Mouse (Mus musculus): ENCODE data around the gene Maea. TPM values are rescaled to one million over a fixed set of nuclear protein-coding genes. Genes with fewer than 3 reads are reported as not detected.

Gene Maea
- 135 and 141 TPM in 2 replicates for polyA plus RNA-seq (2016; fragmentation: Nextera tagmentation; extraction: Ambion mirVana)

GRCm38 (mm10) chr5:33335273-33335976 lies at the start of gene Maea:
Gene Maea (plus strand): TSS chr5:33335509.
- Histone ChIP-seq H3K36me3 (peaks cover 20% of the 10 kb centered on the region), H3K9me3 (no peaks in the 10 kb centered on the region), H3K4me3 (replicated peaks) (peak within 1 kb of the TSS; percentile 99), H3K9ac (replicated peaks) (peak within 1 kb of the TSS; percentile 97), H3K4me1 (replicated peaks) (peaks cover 12% of the 10 kb centered on the region), H3K27me3 (no peaks in the 10 kb centered on the region), H3K4me2 (peak within 1 kb of the TSS; percentile 86), H3K27ac (peak within 1 kb of the TSS; percentile 88)
- under 1% methylated on average over 71 of the region's 71 CpGs for WGBS
- ATAC-seq (ENCODE audit: insufficient number of reproducible peaks, insufficient read depth, low FRiP score, low TSS enrichment, low read depth) = peak; percentile 100

GRCm38 (mm10) chr5:33293796-33294430 lies 41.4 kb upstream of the Maea start:
- Histone ChIP-seq H3K27me3 (no peaks in the 10 kb centered on the region), H3K9me3 (no peaks in the 10 kb centered on the region), H3K4me3 (replicated peaks) (no peak overlapping the region), H3K4me2 (no peak overlapping the region), H3K9ac (replicated peaks) (no peak overlapping the region), H3K27ac (no peak overlapping the region), H3K36me3 (no peaks in the 10 kb centered on the region), H3K4me1 (replicated peaks) (no peaks in the 10 kb centered on the region)
- no peak for ATAC-seq (ENCODE audit: insufficient number of reproducible peaks, insufficient read depth, low FRiP score, low TSS enrichment, low read depth)
- WGBS = 46% methylated on average over 16 of the region's 16 CpGs

- no peaks in the 10 kb centered on the region for H3K36me3 ChIP-seq
- no peaks in the 10 kb centered on the region for H3K27me3 ChIP-seq
- no peaks in the 10 kb centered on the region for H3K4me1 ChIP-seq (replicated peaks)
- 71% methylated on average over 6 of the region's 6 CpGs for WGBS
- no peaks in the 10 kb centered on the region for H3K9me3 ChIP-seq
- no peak overlapping the region for H3K27ac ChIP-seq
- ATAC-seq (ENCODE audit: insufficient number of reproducible peaks, insufficient read depth, low FRiP score, low TSS enrichment, low read depth) = no peak
- no peak overlapping the region for H3K4me3 ChIP-seq (replicated peaks)
- no peak overlapping the region for H3K4me2 ChIP-seq
- H3K9ac ChIP-seq (replicated peaks) = no peak overlapping the region
These were observed 38.1 kb upstream of the Maea start for GRCm38 (mm10) chr5:33297164-33297563.

- 83% methylated on average over 2 of the region's 2 CpGs for WGBS
- Histone ChIP-seq H3K27ac (no peak overlapping the region), H3K27me3 (no peaks in the 10 kb centered on the region), H3K4me3 (replicated peaks) (no peak overlapping the region), H3K9me3 (no peaks in the 10 kb centered on the region), H3K4me1 (replicated peaks) (no peaks in the 10 kb centered on the region), H3K36me3 (no peaks in the 10 kb centered on the region), H3K4me2 (no peak overlapping the region), H3K9ac (replicated peaks) (no peak overlapping the region)
- ATAC-seq (ENCODE audit: insufficient number of reproducible peaks, insufficient read depth, low FRiP score, low TSS enrichment, low read depth) = no peak
These were observed 33.5 kb upstream of the Maea start for GRCm38 (mm10) chr5:33301801-33302200.

GRCm38 (mm10) chr5:33310704-33311462 lies 24.4 kb upstream of the Maea start:
- Histone ChIP-seq H3K4me2 (no peak overlapping the region), H3K4me3 (replicated peaks) (no peak overlapping the region), H3K27ac (no peak overlapping the region), H3K36me3 (no peaks in the 10 kb centered on the region), H3K27me3 (no peaks in the 10 kb centered on the region), H3K4me1 (replicated peaks) (no peaks in the 10 kb centered on the region), H3K9me3 (no peaks in the 10 kb centered on the region), H3K9ac (replicated peaks) (no peak overlapping the region)
- no peak for ATAC-seq (ENCODE audit: insufficient number of reproducible peaks, insufficient read depth, low FRiP score, low TSS enrichment, low read depth)
- 78% methylated on average over 3 of the region's 3 CpGs for WGBS

- Histone ChIP-seq H3K4me2 (no peak overlapping the region), H3K4me3 (replicated peaks) (no peak overlapping the region), H3K36me3 (no peaks in the 10 kb centered on the region), H3K27ac (no peak overlapping the region), H3K27me3 (no peaks in the 10 kb centered on the region), H3K9me3 (no peaks in the 10 kb centered on the region), H3K4me1 (replicated peaks) (no peaks in the 10 kb centered on the region), H3K9ac (replicated peaks) (no peak overlapping the region)
- ATAC-seq (ENCODE audit: insufficient number of reproducible peaks, insufficient read depth, low FRiP score, low TSS enrichment, low read depth) = no peak
- 78% methylated on average over 7 of the region's 7 CpGs for WGBS
These were observed 23.1 kb upstream of the Maea start for GRCm38 (mm10) chr5:33312192-33312591.

- Histone ChIP-seq H3K27me3 (no peaks in the 10 kb centered on the region), H3K4me2 (no peak overlapping the region), H3K27ac (no peak overlapping the region), H3K9ac (replicated peaks) (no peak overlapping the region), H3K36me3 (no peaks in the 10 kb centered on the region), H3K4me3 (replicated peaks) (no peak overlapping the region), H3K9me3 (0 out of 2 replicates have a peak, but pooled peaks cover 5% of the 10 kb centered on the region), H3K4me1 (replicated peaks) (no peaks in the 10 kb centered on the region)
- ATAC-seq (ENCODE audit: insufficient number of reproducible peaks, insufficient read depth, low FRiP score, low TSS enrichment, low read depth) = no peak
- 51% methylated on average over 2 of the region's 2 CpGs for WGBS
These were observed 10.8 kb upstream of the Maea start for GRCm38 (mm10) chr5:33324491-33324890.

GRCm38 (mm10) chr5:33334381-33335272 lies 682 bp upstream of the Maea start:
- Histone ChIP-seq H3K27me3 (no peaks in the 10 kb centered on the region), H3K27ac (peak overlapping the region; percentile 88), H3K9ac (replicated peaks) (peak overlapping the region; percentile 76), H3K9me3 (no peaks in the 10 kb centered on the region), H3K4me1 (replicated peaks) (peaks cover 12% of the 10 kb centered on the region), H3K36me3 (peaks cover 16% of the 10 kb centered on the region), H3K4me3 (replicated peaks) (peak overlapping the region; percentile 99), H3K4me2 (peak overlapping the region; percentile 63)
- 26% methylated on average over 18 of the region's 18 CpGs for WGBS
- ATAC-seq (ENCODE audit: insufficient number of reproducible peaks, insufficient read depth, low FRiP score, low TSS enrichment, low read depth) = no peak

- Histone ChIP-seq H3K27me3 (no peaks in the 10 kb centered on the region), H3K4me1 (replicated peaks) (peaks cover 12% of the 10 kb centered on the region), H3K4me3 (replicated peaks) (peak overlapping the region; percentile 99), H3K36me3 (peaks cover 20% of the 10 kb centered on the region), H3K9me3 (no peaks in the 10 kb centered on the region), H3K9ac (replicated peaks) (peak overlapping the region; percentile 97), H3K4me2 (peak overlapping the region; percentile 86), H3K27ac (peak overlapping the region; percentile 75)
- WGBS = under 1% methylated on average over 30 of the region's 31 CpGs
- no peak for ATAC-seq (ENCODE audit: insufficient number of reproducible peaks, insufficient read depth, low FRiP score, low TSS enrichment, low read depth)
These were observed 660 bp downstream of the Maea start for GRCm38 (mm10) chr5:33335977-33336360.

- no peak overlapping the region for H3K4me3 ChIP-seq (replicated peaks)
- peaks cover 12% of the 10 kb centered on the region for H3K4me1 ChIP-seq (replicated peaks)
- H3K27me3 ChIP-seq = no peaks in the 10 kb centered on the region
- peaks cover 23% of the 10 kb centered on the region for H3K36me3 ChIP-seq
- peak overlapping the region; percentile 86; the same call in 1 of the 2 replicates for H3K4me2 ChIP-seq
- 83% methylated on average over 8 of the region's 8 CpGs for WGBS
- no peak overlapping the region for H3K27ac ChIP-seq
- H3K9me3 ChIP-seq = no peaks in the 10 kb centered on the region
- no peak overlapping the region for H3K9ac ChIP-seq (replicated peaks)
- ATAC-seq (ENCODE audit: insufficient number of reproducible peaks, insufficient read depth, low FRiP score, low TSS enrichment, low read depth) = no peak
These were observed 1.9 kb downstream of the Maea start for GRCm38 (mm10) chr5:33337206-33337605.
